ENCODE assay signal across 9 mouse cellular contexts in genomic region chr1:88262255-88262654, GRCm38 (mm10). TPM values are rescaled to one million over a fixed set of nuclear protein-coding genes. Genes with fewer than 3 reads are reported as not detected.
DNase-seq lines count a peak whose midpoint lies in the region; ATAC-seq and TF ChIP-seq lines count a peak whose summit lies in the region.
"Had no signal": no experiment of that assay in that cellular context is flagged by ENCODE, and none has a peak within 500 bp of the region (broad histone marks: within the 10 kb centered on the region; RNA-seq: fewer than 3 reads in every experiment).

No protein-coding gene starts in this region.

- peaks cover 48% of the 10 kb centered on the region for H3K4me1 ChIP-seq in liver, postnatal 0 days (ENCODE audit: insufficient read depth)
- peaks cover 39% of the 10 kb centered on the region for H3K4me1 ChIP-seq in liver, embryonic 12.5 days
- H3K4me1 ChIP-seq in thymus, adult 2 months (replicated peaks; ENCODE audit: control insufficient read depth, insufficient read depth, low read length) = peaks cover 21% of the 10 kb centered on the region
- H3K4me1 ChIP-seq: midbrain, embryonic 12.5 days had no signal

- no peak overlapping the region for H3K4me2 ChIP-seq in liver, postnatal 0 days (ENCODE audit: low read depth, low read length)
- no peak overlapping the region for H3K4me2 ChIP-seq in liver, embryonic 12.5 days
- H3K4me2 ChIP-seq: midbrain, embryonic 12.5 days had no signal

- no peak overlapping the region for H3K4me3 ChIP-seq in liver, postnatal 0 days (ENCODE audit: low read depth, low read length)
- no peak overlapping the region for H3K4me3 ChIP-seq in liver, embryonic 12.5 days
- no peak overlapping the region for H3K4me3 ChIP-seq in thymus, adult 2 months (ENCODE audit: control insufficient read depth, insufficient read depth, low read length)
- H3K4me3 ChIP-seq: midbrain, embryonic 12.5 days had no signal

- no peak overlapping the region for H3K27ac ChIP-seq in liver, postnatal 0 days (ENCODE audit: low read depth)
- H3K27ac ChIP-seq in liver, embryonic 12.5 days = no peak overlapping the region
- no peak overlapping the region for H3K27ac ChIP-seq in thymus, adult 2 months (ENCODE audit: control insufficient read depth, insufficient read depth, low read length)
- H3K27ac ChIP-seq: midbrain, embryonic 12.5 days had no signal

- H3K27me3 ChIP-seq in liver, postnatal 0 days (ENCODE audit: insufficient read depth, low read length) = no peaks in the 10 kb centered on the region
- no peaks in the 10 kb centered on the region for H3K27me3 ChIP-seq in liver, embryonic 12.5 days (replicated peaks)
- no peaks in the 10 kb centered on the region for H3K27me3 ChIP-seq in thymus, adult 2 months (ENCODE audit: control insufficient read depth, insufficient read depth, low read length)
- H3K27me3 ChIP-seq: midbrain, embryonic 12.5 days had no signal

- no peak for TF ChIP-seq EP300 in liver, postnatal 0 days (IDR thresholded peaks at IDR 0.05; ENCODE audit: low read depth)

- WGBS in liver, postnatal 0 days (ENCODE audit: insufficient replicate concordance) = 76% methylated on average over 4 of the region's 4 CpGs
- WGBS in liver, embryonic 12.5 days (ENCODE audit: insufficient replicate concordance) = 83% methylated on average over 4 of the region's 4 CpGs
- 75% methylated on average over 4 of the region's 4 CpGs for WGBS in thymus, adult 2 months

- H3K36me3 ChIP-seq in liver, postnatal 0 days (replicated peaks; ENCODE audit: insufficient read depth, low read length) = peaks cover 62% of the 10 kb centered on the region
- peaks cover 76% of the 10 kb centered on the region for H3K36me3 ChIP-seq in liver, embryonic 12.5 days
- H3K36me3 ChIP-seq in thymus, adult 2 months (ENCODE audit: control insufficient read depth, insufficient read depth, low read length) = peaks cover 64% of the 10 kb centered on the region

- no peak for TF ChIP-seq CTCF in liver, postnatal 0 days (IDR thresholded peaks at IDR 0.05; ENCODE audit: low read depth)
- no peak for TF ChIP-seq CTCF in thymus, adult 2 months (IDR thresholded peaks at IDR 0.05; ENCODE audit: borderline replicate concordance, control insufficient read depth, extremely low read depth, insufficient read depth, low read length, poor library complexity)

- no peak for ATAC-seq in liver, postnatal 0 days
- ATAC-seq in liver, embryonic 12.5 days = no peak

- no peak for TF ChIP-seq POLR2A in thymus, adult 2 months (IDR thresholded peaks at IDR 0.05; ENCODE audit: control insufficient read depth, extremely low read depth, insufficient read depth, low read length, poor library complexity)

- no peaks in the 10 kb centered on the region for H3K9me3 ChIP-seq in liver, postnatal 0 days (ENCODE audit: low read length)
- no peaks in the 10 kb centered on the region for H3K9me3 ChIP-seq in liver, embryonic 12.5 days (replicated peaks)

- peak; percentile 82 to 92 for DNase-seq in adrenal gland, adult (ENCODE audit: inconsistent age in 2 of 2, low spot score in 1 of 2)
- DNase-seq in adrenal gland, postnatal 4 days (ENCODE audit: low spot score in 2 of 2) = no peak
- peak; percentile 84 for DNase-seq in liver, postnatal 0 days
- DNase-seq in forelimb bud, embryonic 11.5 days (ENCODE audit: low read depth, low spot score) = peak; percentile 51
- peak; percentile 58 for DNase-seq in skeletal muscle tissue, adult 2 months (ENCODE audit: low read depth, low spot score)
- no peak for DNase-seq in frontal cortex, postnatal 25 days (ENCODE audit: low spot score in 2 of 2)
- DNase-seq in thymus, adult 2 months = no peak

- no peak overlapping the region for H3K9ac ChIP-seq in liver, postnatal 0 days (replicated peaks)
- no peak overlapping the region for H3K9ac ChIP-seq in liver, embryonic 12.5 days
- H3K9ac ChIP-seq: midbrain, embryonic 12.5 days had no signal

RNA-seq across cellular contexts. Expression of gene Hjurp, which starts 15.2 kb away (rescaled TPM):
- total RNA-seq in adrenal gland, postnatal 4 days (2021) = 100 to 1,000 TPM; 124 to 130 TPM
- 31.4 and 37.0 TPM in 2 replicates for polyA plus RNA-seq in liver, postnatal 0 days (2015; fragmentation: Nextera tagmentation; extraction: Ambion mirVana)
- polyA plus RNA-seq in liver, embryonic 12.5 days (2016; fragmentation: Nextera tagmentation; extraction: Ambion mirVana) = 104 and 106 TPM in 2 replicates
- 168 and 197 TPM in 2 replicates for polyA plus RNA-seq in thymus, adult 2 months (2012; rRNA removed)

RNA-seq across cellular contexts. Expression of gene Trpm8, which starts 15.2 kb away (rescaled TPM):
- under 1 TPM in 1 of 2 experiments, not detected in 1; 0.06 TPM for total RNA-seq in adrenal gland, postnatal 4 days (2021)
- not detected in 2 replicates for polyA plus RNA-seq in liver, postnatal 0 days (2015; fragmentation: Nextera tagmentation; extraction: Ambion mirVana)
- not detected in 2 replicates for polyA plus RNA-seq in liver, embryonic 12.5 days (2016; fragmentation: Nextera tagmentation; extraction: Ambion mirVana)
- 0.03 and 0.08 TPM in 2 replicates for polyA plus RNA-seq in thymus, adult 2 months (2012; rRNA removed)
- polyA plus RNA-seq: midbrain, embryonic 12.5 days had no signal

RNA-seq across cellular contexts. Expression of gene Mroh2a, which starts 35.5 kb away (rescaled TPM):
- under 1 TPM; 0.20 to 0.42 TPM for total RNA-seq in adrenal gland, postnatal 4 days (2021)
- 0.61 and 0.66 TPM in 2 replicates for polyA plus RNA-seq in liver, postnatal 0 days (2015; fragmentation: Nextera tagmentation; extraction: Ambion mirVana)
- polyA plus RNA-seq in liver, embryonic 12.5 days (2016; fragmentation: Nextera tagmentation; extraction: Ambion mirVana) = 0.46 and 0.61 TPM in 2 replicates
- 0.29 and 0.96 TPM in 2 replicates for polyA plus RNA-seq in thymus, adult 2 months (2012; rRNA removed)

RNA-seq across cellular contexts. Expression of gene Ugt1a1, which starts 50.5 kb away (rescaled TPM):
- total RNA-seq in adrenal gland, postnatal 4 days (2021) = 10 to 100 TPM in 1 of 2 experiments, 1 to 10 TPM in 1; 1.5 to 43.6 TPM
- polyA plus RNA-seq in liver, postnatal 0 days (2015; fragmentation: Nextera tagmentation; extraction: Ambion mirVana) = 412 and 437 TPM in 2 replicates
- not detected in 2 replicates for polyA plus RNA-seq in liver, embryonic 12.5 days (2016; fragmentation: Nextera tagmentation; extraction: Ambion mirVana)
- 0.47 and 0.64 TPM in 2 replicates for polyA plus RNA-seq in thymus, adult 2 months (2012; rRNA removed)
- polyA plus RNA-seq: midbrain, embryonic 12.5 days had no signal

RNA-seq across cellular contexts. Expression of gene Dnajb3, which starts 56.7 kb away (rescaled TPM):
- total RNA-seq in adrenal gland, postnatal 4 days (2021) = 1 to 10 TPM; 3.3 to 4.2 TPM
- polyA plus RNA-seq in liver, postnatal 0 days (2015; fragmentation: Nextera tagmentation; extraction: Ambion mirVana) = 7.1 and 7.8 TPM in 2 replicates
- 11.9 and 13.8 TPM in 2 replicates for polyA plus RNA-seq in liver, embryonic 12.5 days (2016; fragmentation: Nextera tagmentation; extraction: Ambion mirVana)
- polyA plus RNA-seq in thymus, adult 2 months (2012; rRNA removed) = 0.82 and 1.5 TPM in 2 replicates

Comparison
In these comparisons a context has a peak if more than half of its experiments do, and no peak if none do; other contexts are left out.
1. DNase-seq: peak in adrenal gland, adult (2 of 2), liver, postnatal 0 days (single experiment), forelimb bud, embryonic 11.5 days (single experiment) and skeletal muscle tissue, adult 2 months (single experiment); none in adrenal gland, postnatal 4 days (0 of 2), frontal cortex, postnatal 25 days (0 of 2) and thymus, adult 2 months (single experiment).